Mouse (Mus musculus): ENCODE data around the gene AC124108.1.

Gene AC124108.1

GRCm38 (mm10) chr1:132200562-132201510 is 9.6 kb downstream of the AC124108.1 start:
- DNase-seq (ENCODE audit: low read depth, low spot score) = peak; percentile 93

- DNase-seq (ENCODE audit: low read depth, low spot score) = no peak
These were observed 10.2 kb downstream of the AC124108.1 start for GRCm38 (mm10) chr1:132201511-132201860.

GRCm38 (mm10) chr1:132201936-132202335 is 10.7 kb downstream of the AC124108.1 start:
- no peak for DNase-seq (ENCODE audit: low read depth, low spot score)

- DNase-seq (ENCODE audit: low read depth, low spot score) = peak; percentile 75
These were observed 11.5 kb downstream of the AC124108.1 start for GRCm38 (mm10) chr1:132202771-132203170.

- no peak for DNase-seq (ENCODE audit: low read depth, low spot score)
These were observed 14.7 kb downstream of the AC124108.1 start for GRCm38 (mm10) chr1:132205958-132206357.

- DNase-seq (ENCODE audit: low read depth, low spot score) = no peak
These were observed 15.6 kb downstream of the AC124108.1 start for GRCm38 (mm10) chr1:132206828-132207227.

- peak; percentile 86 for DNase-seq (ENCODE audit: low read depth, low spot score)
These were observed 16.9 kb downstream of the AC124108.1 start for GRCm38 (mm10) chr1:132208154-132208553.

- no peak for DNase-seq (ENCODE audit: low read depth, low spot score)
These were observed 18.1 kb downstream of the AC124108.1 start for GRCm38 (mm10) chr1:132209400-132209799.

GRCm38 (mm10) chr1:132210922-132211321 is 19.7 kb downstream of the AC124108.1 start:
- no peak for DNase-seq (ENCODE audit: low read depth, low spot score)

- no peak for DNase-seq (ENCODE audit: low read depth, low spot score)
These were observed 20.4 kb downstream of the AC124108.1 start for GRCm38 (mm10) chr1:132211672-132212071.

- peak; percentile 88 for DNase-seq (ENCODE audit: low read depth, low spot score)
These were observed 21.0 kb downstream of the AC124108.1 start for GRCm38 (mm10) chr1:132212218-132212617.

- no peak for DNase-seq (ENCODE audit: low read depth, low spot score)
These were observed 21.8 kb downstream of the AC124108.1 start for GRCm38 (mm10) chr1:132213076-132213475.

- no peak for DNase-seq (ENCODE audit: low read depth, low spot score)
These were observed 25.0 kb downstream of the AC124108.1 start for GRCm38 (mm10) chr1:132216276-132216675.

- DNase-seq (ENCODE audit: low read depth, low spot score) = no peak
These were observed 30.4 kb downstream of the AC124108.1 start for GRCm38 (mm10) chr1:132221627-132222026.

- DNase-seq (ENCODE audit: low read depth, low spot score) = no peak
These were observed 30.9 kb downstream of the AC124108.1 start for GRCm38 (mm10) chr1:132222166-132222565.

- DNase-seq (ENCODE audit: low read depth, low spot score) = no peak
These were observed 35.2 kb downstream of the AC124108.1 start for GRCm38 (mm10) chr1:132226297-132227080.

- no peak for DNase-seq (ENCODE audit: low read depth, low spot score)
These were observed 38.4 kb downstream of the AC124108.1 start, which contains the start of gene Gm10188 for GRCm38 (mm10) chr1:132229667-132230066. Gene Gm10188, minus strand, starts transcription at chr1:132229767.

- DNase-seq (ENCODE audit: low read depth, low spot score) = no peak
These were observed 40.4 kb downstream of the AC124108.1 start for GRCm38 (mm10) chr1:132231470-132232274.

GRCm38 (mm10) chr1:132233566-132233965 is 42.3 kb downstream of the AC124108.1 start:
- no peak for DNase-seq (ENCODE audit: low read depth, low spot score)

- no peak for DNase-seq (ENCODE audit: low read depth, low spot score)
These were observed 43.6 kb downstream of the AC124108.1 start for GRCm38 (mm10) chr1:132234757-132235273.

- no peak for DNase-seq (ENCODE audit: low read depth, low spot score)
These were observed 46.4 kb downstream of the AC124108.1 start for GRCm38 (mm10) chr1:132237585-132238159.

All from telencephalon, adult 2 months (tissue).